Mouse (Mus musculus): ENCODE results near the gene Elavl2. TPM values are rescaled to one million over a fixed set of nuclear protein-coding genes. Genes with fewer than 3 reads are reported as not detected.

Gene Elavl2
- total and polyA plus RNA-seq, 3 experiments: 0.16 TPM; not detected in 2

DNA sequence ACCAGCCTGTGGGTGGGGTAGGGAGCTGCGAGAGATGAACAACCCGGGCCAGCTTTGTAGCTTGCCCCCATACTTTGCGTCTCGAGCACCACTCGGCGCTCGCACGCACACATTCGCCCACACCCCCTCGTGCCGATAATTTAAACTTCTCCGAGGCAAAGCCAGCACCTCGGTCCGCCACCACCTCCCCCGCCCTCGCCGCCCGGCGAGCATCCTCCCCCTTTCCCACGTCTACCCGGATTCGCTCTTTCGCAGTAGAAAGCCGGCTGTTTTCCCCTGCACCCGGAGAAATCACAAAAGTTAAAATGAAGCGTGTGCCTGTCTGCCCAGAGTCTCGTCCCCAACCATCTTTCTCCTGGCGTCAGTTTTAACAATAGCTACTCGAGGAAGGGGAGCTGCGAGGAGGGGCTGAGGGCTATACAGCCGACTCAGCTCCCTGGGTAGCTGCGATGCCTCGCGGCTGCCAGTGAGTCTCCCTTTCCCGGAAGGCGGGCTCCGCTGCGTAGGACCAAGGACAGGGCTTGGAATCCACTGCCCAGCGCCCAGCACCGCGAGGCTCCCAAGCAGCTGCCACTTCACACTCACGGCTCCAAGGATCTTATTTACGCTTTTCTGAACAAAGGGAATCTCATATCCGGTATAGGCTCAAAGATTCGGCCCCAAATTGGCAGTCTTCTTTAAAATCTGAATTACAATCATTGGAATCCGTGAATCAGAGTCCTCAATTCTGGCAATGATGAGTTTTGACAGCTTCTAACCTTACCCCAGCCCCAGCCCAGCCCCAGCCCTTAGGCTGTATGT is 25.8 kb downstream of the Elavl2 start:
- Histone ChIP-seq H3K4me3 (ENCODE audit: low read depth, low read length) (no peak overlapping the region), H3K4me1 (ENCODE audit: insufficient read depth, low read depth, low read length) (no peaks in the 10 kb centered on the region), H3K36me3 (replicated peaks) (no peaks in the 10 kb centered on the region), H3K9me3 (replicated peaks) (peaks cover 44% of the 10 kb centered on the region), H3K27me3 (ENCODE audit: insufficient read depth, low read length) (no peaks in the 10 kb centered on the region)
- DNase-seq (ENCODE audit: low spot score) (no peak), ATAC-seq (ENCODE audit: extremely low read depth, insufficient number of reproducible peaks, low FRiP score, poor library complexity, severe bottlenecking) (no peak)
- TF ChIP-seq GATA2 (IDR thresholded peaks at IDR 0.05; ENCODE audit: borderline replicate concordance, low read depth, low read length) (no peak), POLR2AphosphoS5 (IDR thresholded peaks at IDR 0.05; ENCODE audit: insufficient replicate concordance, low read depth, low read length) (no peak), GATA1 (IDR thresholded peaks at IDR 0.05; ENCODE audit: borderline replicate concordance, low read length) (no peak), TAL1 (conservative IDR thresholded peaks at IDR 0.05; ENCODE audit: low read depth, low read length) (no peak), CTCF (IDR thresholded peaks at IDR 0.05; ENCODE audit: low read depth, low read length) (no peak)

DNA sequence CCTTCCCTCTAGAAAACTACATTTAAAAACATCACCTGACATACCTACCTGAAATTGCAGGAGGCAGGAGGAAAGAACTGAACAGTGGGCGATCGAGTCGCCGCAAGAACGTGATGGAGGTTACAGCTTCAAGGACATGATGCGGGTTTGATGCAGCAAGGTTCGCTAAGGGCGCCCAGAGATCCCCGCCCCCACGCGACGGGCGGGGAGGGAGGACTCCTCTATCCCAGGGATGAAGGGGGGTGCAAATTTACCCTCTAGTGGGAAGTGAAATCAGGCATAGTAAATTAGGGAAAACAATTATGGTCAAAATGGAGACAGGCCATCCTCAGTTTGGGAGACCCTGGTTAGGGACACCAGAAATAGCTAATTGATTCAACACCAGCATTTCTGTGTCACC is 27.7 kb downstream of the Elavl2 start:
- no peaks in the 10 kb centered on the region for H3K4me1 ChIP-seq (ENCODE audit: insufficient read depth, low read depth, low read length)
- ATAC-seq (ENCODE audit: extremely low read depth, insufficient number of reproducible peaks, low FRiP score, poor library complexity, severe bottlenecking) (no peak), DNase-seq (ENCODE audit: low spot score) (no peak)
- no peaks in the 10 kb centered on the region for H3K27me3 ChIP-seq (ENCODE audit: insufficient read depth, low read length)
- H3K4me3 ChIP-seq (ENCODE audit: low read depth, low read length): no peak overlapping the region
- TF ChIP-seq TAL1 (conservative IDR thresholded peaks at IDR 0.05; ENCODE audit: low read depth, low read length): no peak
- H3K9me3 ChIP-seq (replicated peaks): peaks cover 44% of the 10 kb centered on the region
- no peaks in the 10 kb centered on the region for H3K36me3 ChIP-seq (replicated peaks)

DNA sequence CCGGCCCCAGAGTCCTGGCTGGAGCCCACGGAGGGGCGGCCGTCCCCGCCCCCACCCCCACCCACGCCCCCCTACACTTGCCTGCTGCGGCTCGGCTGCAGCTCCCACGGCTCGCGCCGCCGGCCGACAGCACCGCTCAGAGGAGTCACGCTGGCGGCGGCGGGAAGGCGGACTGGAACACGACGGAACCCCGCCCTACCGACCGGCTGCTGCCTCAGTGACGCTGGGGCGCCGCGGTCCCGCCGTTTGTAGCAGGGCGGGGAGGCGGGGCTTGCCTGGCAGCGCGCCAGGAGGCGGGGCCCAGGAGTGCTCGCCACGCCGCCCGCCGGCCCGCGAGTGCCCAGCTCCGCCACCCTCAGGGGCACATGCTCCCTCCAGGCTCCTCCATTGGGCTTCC is 28.8 kb downstream of the Elavl2 start:
- no peak overlapping the region for H3K4me3 ChIP-seq (ENCODE audit: low read depth, low read length)
- no peaks in the 10 kb centered on the region for H3K27me3 ChIP-seq (ENCODE audit: insufficient read depth, low read length)
- H3K36me3 ChIP-seq (replicated peaks): no peaks in the 10 kb centered on the region
- DNase-seq (ENCODE audit: low spot score): no peak
- no peaks in the 10 kb centered on the region for H3K4me1 ChIP-seq (ENCODE audit: insufficient read depth, low read depth, low read length)
- H3K9me3 ChIP-seq (replicated peaks): peaks cover 44% of the 10 kb centered on the region
- TF ChIP-seq CTCF (IDR thresholded peaks at IDR 0.05; ENCODE audit: low read depth, low read length): no peak
- TF ChIP-seq GATA2 (IDR thresholded peaks at IDR 0.05; ENCODE audit: borderline replicate concordance, low read depth, low read length): no peak
- no peak for TF ChIP-seq TAL1 (conservative IDR thresholded peaks at IDR 0.05; ENCODE audit: low read depth, low read length)
- TF ChIP-seq POLR2AphosphoS5 (IDR thresholded peaks at IDR 0.05; ENCODE audit: insufficient replicate concordance, low read depth, low read length): no peak
- TF ChIP-seq GATA1 (IDR thresholded peaks at IDR 0.05; ENCODE audit: borderline replicate concordance, low read length): no peak
- no peak for ATAC-seq (ENCODE audit: extremely low read depth, insufficient number of reproducible peaks, low FRiP score, poor library complexity, severe bottlenecking)

DNA sequence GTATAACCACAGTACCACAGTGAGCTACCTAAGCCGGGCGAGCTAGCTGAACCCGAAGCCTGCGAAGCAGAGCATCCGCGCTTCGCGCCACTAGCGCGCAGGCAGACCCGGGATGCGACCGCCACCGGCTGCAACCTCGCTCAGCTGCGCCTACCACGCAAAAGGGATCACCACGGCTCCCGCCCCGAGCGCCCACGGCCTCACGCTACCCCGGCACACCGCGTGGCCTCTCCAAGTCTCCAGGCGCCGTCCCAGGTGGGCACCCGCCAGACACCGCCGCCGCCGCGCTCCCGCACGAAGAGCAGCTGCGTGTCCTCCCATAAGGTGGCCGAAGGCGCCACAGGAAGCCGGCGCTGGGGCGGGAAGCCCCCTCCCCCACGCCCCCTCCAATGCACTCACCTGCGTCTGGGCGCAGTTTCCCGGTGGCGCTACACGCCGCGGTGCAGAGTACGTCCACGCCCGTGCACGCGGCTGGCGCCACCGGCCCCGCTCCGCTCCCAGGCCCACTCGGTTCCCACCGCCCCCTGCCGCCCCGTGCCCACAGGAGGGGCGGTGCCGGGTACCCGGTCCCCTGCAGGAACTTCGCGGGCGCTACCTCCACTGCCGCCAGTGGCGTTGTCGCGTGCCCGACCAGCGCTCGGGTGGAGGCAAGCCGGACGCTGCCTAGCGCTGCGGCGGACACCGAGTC is 29.3 kb downstream of the Elavl2 start:
- Histone ChIP-seq H3K27me3 (ENCODE audit: insufficient read depth, low read length) (no peaks in the 10 kb centered on the region), H3K4me3 (ENCODE audit: low read depth, low read length) (no peak overlapping the region; the same call in 1 of the 2 replicates), H3K36me3 (replicated peaks) (no peaks in the 10 kb centered on the region), H3K4me1 (ENCODE audit: insufficient read depth, low read depth, low read length) (no peaks in the 10 kb centered on the region), H3K9me3 (replicated peaks) (peaks cover 46% of the 10 kb centered on the region)
- ATAC-seq (ENCODE audit: extremely low read depth, insufficient number of reproducible peaks, low FRiP score, poor library complexity, severe bottlenecking): no peak
- DNase-seq (ENCODE audit: low spot score): no peak
- TF ChIP-seq TAL1 (conservative IDR thresholded peaks at IDR 0.05; ENCODE audit: low read depth, low read length): no peak
- TF ChIP-seq GATA1 (IDR thresholded peaks at IDR 0.05; ENCODE audit: borderline replicate concordance, low read length): no peak
- TF ChIP-seq GATA2 (IDR thresholded peaks at IDR 0.05; ENCODE audit: borderline replicate concordance, low read depth, low read length): no peak
- no peak for TF ChIP-seq POLR2AphosphoS5 (IDR thresholded peaks at IDR 0.05; ENCODE audit: insufficient replicate concordance, low read depth, low read length)
- TF ChIP-seq CTCF (IDR thresholded peaks at IDR 0.05; ENCODE audit: low read depth, low read length): no peak

DNA sequence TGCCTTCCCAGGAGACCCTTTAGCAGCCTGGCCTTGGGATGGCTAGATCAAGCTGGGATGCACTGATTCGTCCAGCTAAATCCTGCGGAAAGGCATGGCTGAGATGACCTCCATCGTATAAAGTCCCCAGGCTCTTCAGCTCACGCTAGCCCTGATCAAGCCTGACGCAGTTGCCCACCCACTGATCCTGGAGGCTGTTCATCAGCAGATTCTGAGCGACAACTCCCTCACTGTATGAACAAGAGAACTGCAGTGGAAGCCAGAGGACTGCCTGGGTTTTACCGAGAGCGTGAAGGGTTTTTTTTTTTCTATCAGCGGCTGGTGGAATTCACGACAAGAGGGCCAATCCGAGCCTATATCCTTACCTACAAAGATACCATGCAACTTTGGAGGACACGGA is 35.3 kb downstream of the Elavl2 start:
- Histone ChIP-seq H3K4me1 (ENCODE audit: insufficient read depth, low read depth, low read length) (no peaks in the 10 kb centered on the region), H3K36me3 (replicated peaks) (no peaks in the 10 kb centered on the region), H3K4me3 (ENCODE audit: low read depth, low read length) (no peak overlapping the region), H3K27me3 (ENCODE audit: insufficient read depth, low read length) (no peaks in the 10 kb centered on the region), H3K9me3 (replicated peaks) (peaks cover 13% of the 10 kb centered on the region)
- no peak for ATAC-seq (ENCODE audit: extremely low read depth, insufficient number of reproducible peaks, low FRiP score, poor library complexity, severe bottlenecking)
- no peak for TF ChIP-seq POLR2AphosphoS5 (IDR thresholded peaks at IDR 0.05; ENCODE audit: insufficient replicate concordance, low read depth, low read length)
- TF ChIP-seq TAL1 (conservative IDR thresholded peaks at IDR 0.05; ENCODE audit: low read depth, low read length): no peak
- TF ChIP-seq GATA2 (IDR thresholded peaks at IDR 0.05; ENCODE audit: borderline replicate concordance, low read depth, low read length): no peak
- no peak for TF ChIP-seq CTCF (IDR thresholded peaks at IDR 0.05; ENCODE audit: low read depth, low read length)
- TF ChIP-seq GATA1 (IDR thresholded peaks at IDR 0.05; ENCODE audit: borderline replicate concordance, low read length): no peak
- no peak for DNase-seq (ENCODE audit: low spot score)

DNA sequence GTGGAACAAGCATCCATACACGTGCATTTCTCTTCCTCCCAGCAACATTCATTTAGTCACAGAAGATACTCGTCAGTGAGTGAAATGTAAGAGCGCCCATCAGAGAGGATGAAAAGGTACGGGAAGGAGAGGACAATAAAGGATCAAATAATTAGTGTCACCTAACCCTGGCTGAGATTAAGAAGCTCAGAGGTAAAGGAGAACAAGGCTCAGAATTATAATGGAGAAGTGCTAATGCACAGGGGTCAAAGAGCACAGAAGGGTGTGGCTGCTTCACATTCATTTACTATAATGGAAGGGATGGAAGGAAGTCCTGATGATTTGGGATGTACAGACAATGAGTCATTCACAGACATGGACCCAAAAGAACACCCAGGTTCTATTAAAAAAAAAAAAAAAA is 36.6 kb downstream of the Elavl2 start:
- Histone ChIP-seq H3K4me3 (ENCODE audit: low read depth, low read length) (no peak overlapping the region), H3K9me3 (replicated peaks) (peaks cover 10% of the 10 kb centered on the region), H3K27me3 (ENCODE audit: insufficient read depth, low read length) (no peaks in the 10 kb centered on the region), H3K4me1 (ENCODE audit: insufficient read depth, low read depth, low read length) (no peaks in the 10 kb centered on the region), H3K36me3 (replicated peaks) (no peaks in the 10 kb centered on the region)
- no peak for ATAC-seq (ENCODE audit: extremely low read depth, insufficient number of reproducible peaks, low FRiP score, poor library complexity, severe bottlenecking)
- DNase-seq (ENCODE audit: low spot score): no peak
- TF ChIP-seq POLR2AphosphoS5 (IDR thresholded peaks at IDR 0.05; ENCODE audit: insufficient replicate concordance, low read depth, low read length) (no peak), TAL1 (conservative IDR thresholded peaks at IDR 0.05; ENCODE audit: low read depth, low read length) (no peak), GATA1 (IDR thresholded peaks at IDR 0.05; ENCODE audit: borderline replicate concordance, low read length) (no peak), GATA2 (IDR thresholded peaks at IDR 0.05; ENCODE audit: borderline replicate concordance, low read depth, low read length) (no peak), CTCF (IDR thresholded peaks at IDR 0.05; ENCODE audit: low read depth, low read length) (no peak)
